Mouse (Mus musculus) forebrain, postnatal 0 days (tissue): Measurements from ENCODE around the gene Prdx4. TPM values are rescaled to one million over a fixed set of nuclear protein-coding genes. Genes with fewer than 3 reads are reported as not detected.
"Not testable (repeated sequence)": the region's sequence is repeated elsewhere in the genome, so short reads cannot be mapped to it uniquely, and the experiment has no call there.

Experiments
- ATAC-seq: fragments of 200-750 bp; cut with Nextera tagmentation; 2 replicates; pipeline ENCODE4 v1.8.0; 2017; ENCODE audit warnings: mild to moderate bottlenecking, moderate library complexity
- DNase-seq: peaks from one replicate; pipeline ENCODE4 v3.0.0-alpha.2; 2015
- H3K27ac ChIP-seq: fragments of 300-500 bp; sonication (generic); 2 replicates; pipeline ENCODE4 v1.5.1; 2014; ENCODE audit warnings: low read depth, mild to moderate bottlenecking, antibody characterized with exemption, low read length, moderate library complexity, mixed read lengths
- H3K27me3 ChIP-seq: fragments of 300-500 bp; sonication (generic); 2 replicates; pipeline ENCODE4 v1.6.1; 2014; ENCODE audit warnings: mild to moderate bottlenecking, low read length, mixed read lengths; ENCODE audit not compliant: insufficient read depth
- H3K36me3 ChIP-seq: fragments of 300-500 bp; sonication (generic); 2 replicates; pipeline ENCODE4 v1.6.1; 2014; ENCODE audit warnings: mild to moderate bottlenecking, moderate library complexity; ENCODE audit not compliant: insufficient read depth
- H3K4me1 ChIP-seq: fragments of 300-500 bp; sonication (generic); 2 replicates; pipeline ENCODE4 v1.6.1; 2014; ENCODE audit warnings: antibody characterized with exemption; ENCODE audit not compliant: insufficient read depth
- H3K4me2 ChIP-seq: fragments of 300-500 bp; sonication (generic); 2 replicates; pipeline ENCODE4 v1.6.1; 2014; ENCODE audit warnings: low read depth, mild to moderate bottlenecking, moderate library complexity
- H3K4me3 ChIP-seq: fragments of 300-500 bp; sonication (generic); 2 replicates; pipeline ENCODE4 v1.5.1; 2014; ENCODE audit warnings: low read depth, low read length, mixed read lengths
- H3K9ac ChIP-seq: fragments of 300-500 bp; sonication (generic); 2 replicates; pipeline ENCODE4 v1.6.1; 2014; ENCODE audit warnings: mild to moderate bottlenecking
- H3K9me3 ChIP-seq: fragments of 300-500 bp; sonication (generic); 2 replicates; pipeline ENCODE4 v1.6.1; 2016; ENCODE audit warnings: low read length
- CTCF ChIP-seq: sonication (generic); IDR thresholded peaks from 2 replicates; pipeline ENCODE4 v1.5.1; 2016; ENCODE audit warnings: antibody characterized with exemption, control low read depth, low read depth
- WGBS: fragments of 180-500 bp; shearing (Covaris S2); extraction: QIAGEN DNeasy Blood & Tissue Kit; methylation state at CpG from one replicate; pipeline ENCODE4 v1.1.7; 2014; 5-methylcytosine and 5-hydroxymethylcytosine counted together
- polyA plus RNA-seq: library from polyadenylated mRNA; unstranded; fragments of >200 nt; fragmentation: Nextera tagmentation; extraction: Ambion mirVana; gene quantifications from 2 replicates; pipeline ENCODE4 v1.2.1, GENCODE M21; 2015
- total RNA-seq: library from RNA; depleted of rRNA; stranded (reverse); fragments of >200 nt; gene quantifications from 2 replicates; pipeline ENCODE4 v1.2.3, GENCODE M21; 2014; rRNA removed

Prdx4 gene
- total RNA-seq (64.5 and 70.7 TPM in 2 replicates), polyA plus RNA-seq (107 and 124 TPM in 2 replicates)

- Histone ChIP-seq H3K27me3 (no peaks in the 10 kb centered on the region), H3K27ac (no peak within 1 kb of the TSS), H3K4me2 (no peak within 1 kb of the TSS), H3K9me3 (no peaks in the 10 kb centered on the region), H3K4me1 (no peaks in the 10 kb centered on the region), H3K9ac (no peak within 1 kb of the TSS), H3K4me3 (no peak within 1 kb of the TSS), H3K36me3 (no peaks in the 10 kb centered on the region)
- ATAC-seq (no peak), DNase-seq (no peak)
- TF ChIP-seq CTCF: no peak
Observed at GRCm38 (mm10) chrX:155340654-155341053, at the start of gene Prdx4. Gene Prdx4 (minus strand): TSS chrX:155340754.

DNA sequence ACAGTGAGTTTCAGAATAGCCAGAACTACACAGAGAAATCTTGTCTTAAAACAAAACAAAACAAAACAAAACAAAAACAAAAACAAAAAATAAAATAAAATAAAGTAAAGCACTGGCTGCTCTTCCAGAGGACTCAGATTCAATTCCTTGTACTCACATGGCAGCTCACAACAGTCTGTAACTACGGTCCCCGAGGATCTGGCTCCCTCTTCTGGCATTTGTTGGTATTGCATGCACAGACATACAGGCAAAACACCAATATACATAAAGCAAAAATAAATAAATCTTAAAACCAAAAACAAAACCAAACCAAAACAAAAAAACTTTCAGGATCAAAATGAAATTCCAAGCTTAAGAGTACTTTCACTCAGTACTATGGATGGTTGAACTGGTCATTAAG is 36.0 kb upstream of the Prdx4 start:
- ATAC-seq (no peak), DNase-seq (peak; percentile 35)
- 26% methylated on average over 2 of the region's 2 CpGs for WGBS
- Histone ChIP-seq H3K36me3 (no peaks in the 10 kb centered on the region), H3K4me2 (no peak overlapping the region), H3K4me1 (no peaks in the 10 kb centered on the region), H3K27ac (no peak overlapping the region), H3K9ac (no peak overlapping the region), H3K4me3 (no peak overlapping the region), H3K27me3 (no peaks in the 10 kb centered on the region), H3K9me3 (no peaks in the 10 kb centered on the region)
- peak; percentile 51 for TF ChIP-seq CTCF

- Histone ChIP-seq H3K4me1 (no peaks in the 10 kb centered on the region), H3K4me3 (no peak overlapping the region), H3K36me3 (no peaks in the 10 kb centered on the region), H3K9me3 (no peaks in the 10 kb centered on the region), H3K4me2 (no peak overlapping the region), H3K9ac (no peak overlapping the region), H3K27me3 (no peaks in the 10 kb centered on the region), H3K27ac (no peak overlapping the region)
- DNase-seq (peak; percentile 46), ATAC-seq (peak; percentile 34; the same call in 1 of the 2 replicates)
- WGBS: 32% methylated on average over 1 of the region's 1 CpGs
- TF ChIP-seq CTCF: peak; percentile 61
Observed at GRCm38 (mm10) chrX:155375458-155375857, 34.9 kb upstream of the Prdx4 start.

GRCm38 (mm10) chrX:155370110-155370509 is 29.6 kb upstream of the Prdx4 start:
- not testable (repeated sequence) for H3K4me1 ChIP-seq, H3K36me3 ChIP-seq, H3K4me3 ChIP-seq, H3K9ac ChIP-seq, H3K9me3 ChIP-seq, H3K27me3 ChIP-seq, DNase-seq, H3K27ac ChIP-seq, ATAC-seq, H3K4me2 ChIP-seq
- 61% methylated on average over 3 of the region's 3 CpGs for WGBS

DNA sequence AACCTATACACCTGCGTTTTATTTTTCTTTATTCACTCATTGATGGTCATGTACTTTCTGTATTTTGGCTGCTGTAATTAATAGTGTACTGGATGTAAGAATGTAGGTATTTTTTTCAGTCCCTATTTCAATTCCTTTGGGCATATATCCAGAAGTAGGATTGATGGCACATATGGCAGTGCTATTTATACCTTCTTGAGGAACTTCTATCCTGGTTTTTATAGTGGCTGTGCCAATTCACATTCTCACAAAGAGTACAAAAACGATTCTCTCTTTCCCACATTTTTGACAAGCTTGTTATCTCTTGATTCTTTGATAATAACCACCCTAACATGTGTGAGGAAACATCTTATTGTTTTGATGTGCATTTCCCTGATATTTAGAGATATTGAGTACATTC is 24.5 kb upstream of the Prdx4 start:
- ATAC-seq (no peak), DNase-seq (no peak)
- WGBS: 65% methylated on average over 2 of the region's 2 CpGs

GRCm38 (mm10) chrX:155346249-155346648 is 5.7 kb upstream of the Prdx4 start:
- WGBS: 85% methylated on average over 2 of the region's 2 CpGs
- Histone ChIP-seq H3K27ac (no peak overlapping the region), H3K9ac (no peak overlapping the region), H3K4me3 (no peak overlapping the region), H3K27me3 (no peaks in the 10 kb centered on the region), H3K4me2 (no peak overlapping the region), H3K36me3 (no peaks in the 10 kb centered on the region), H3K4me1 (no peaks in the 10 kb centered on the region), H3K9me3 (no peaks in the 10 kb centered on the region)
- DNase-seq: no peak
- no peak for TF ChIP-seq CTCF
- no peak for ATAC-seq

More for the DNA sequence above, 24.5 kb upstream of the Prdx4 start:
- no peak overlapping the region for H3K9ac ChIP-seq
- H3K9me3 ChIP-seq: no peaks in the 10 kb centered on the region
- no peaks in the 10 kb centered on the region for H3K27me3 ChIP-seq
- no peaks in the 10 kb centered on the region for H3K36me3 ChIP-seq
- H3K27ac ChIP-seq: no peak overlapping the region
- no peaks in the 10 kb centered on the region for H3K4me1 ChIP-seq
- no peak overlapping the region for H3K4me2 ChIP-seq
- H3K4me3 ChIP-seq: no peak overlapping the region
- TF ChIP-seq CTCF: no peak

DNA sequence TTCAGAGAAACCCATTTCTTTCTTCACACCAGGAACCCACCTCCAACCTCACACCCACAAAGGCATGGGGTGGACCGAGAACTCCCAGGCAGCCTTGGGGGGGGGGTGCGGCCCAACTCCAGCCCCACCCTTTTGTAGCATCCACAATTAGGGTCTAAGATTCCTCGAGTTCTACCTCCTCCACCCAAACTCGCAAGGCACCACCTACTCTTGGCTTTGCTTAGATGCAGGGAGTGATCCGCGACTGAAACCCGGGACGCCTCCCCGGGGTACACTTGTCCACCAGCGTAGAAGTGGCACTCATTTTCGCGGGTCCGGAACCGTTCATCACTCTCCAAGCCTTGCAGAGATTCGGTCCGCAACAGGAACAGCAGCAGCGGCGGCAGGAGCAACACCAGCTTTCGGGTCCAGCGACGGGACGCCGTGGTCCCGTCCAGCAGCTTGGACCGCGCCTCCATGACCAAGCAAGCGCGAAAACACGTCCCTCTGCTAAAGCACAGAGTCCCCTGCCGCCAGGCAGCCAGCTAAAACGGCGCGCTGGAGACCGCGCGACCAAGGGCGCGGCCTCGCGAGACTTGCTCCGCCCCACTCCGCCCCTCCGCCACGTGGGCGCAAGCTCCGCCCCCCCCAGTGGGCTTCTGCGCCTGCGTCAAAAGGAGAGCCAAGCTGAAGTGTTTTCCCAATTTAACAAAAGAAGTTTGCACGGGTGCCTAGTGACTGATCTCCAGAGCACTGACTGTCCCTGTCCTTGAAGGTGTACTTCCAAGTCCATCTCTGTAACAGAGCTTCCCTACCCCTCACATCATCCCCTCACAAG is 2.4 kb downstream of the Prdx4 start:
- DNase-seq (peak; percentile 90), ATAC-seq (peak; percentile 99)
- Histone ChIP-seq H3K4me3 (peak overlapping the region; percentile 51), H3K4me2 (peak overlapping the region; percentile 56), H3K36me3 (no peaks in the 10 kb centered on the region), H3K27me3 (no peaks in the 10 kb centered on the region), H3K9ac (peak overlapping the region; percentile 62), H3K9me3 (no peaks in the 10 kb centered on the region), H3K27ac (0 out of 2 replicates have a peak overlapping the region, but pooled peaks have one; percentile 62), H3K4me1 (no peaks in the 10 kb centered on the region)
- WGBS: 35% methylated on average over 47 of the region's 49 CpGs
- no peak for TF ChIP-seq CTCF
